Mouse (Mus musculus) frontal cortex, postnatal 36 days (tissue): ENCODE measurements around the gene Pxn.

ENCODE experiments used
- DNase-seq, 2 experiments: peaks; one replicate each; pipeline ENCODE4 v3.0.0; 2022; ENCODE audit warnings: low spot score in 2 of 2

Gene Pxn

DNA sequence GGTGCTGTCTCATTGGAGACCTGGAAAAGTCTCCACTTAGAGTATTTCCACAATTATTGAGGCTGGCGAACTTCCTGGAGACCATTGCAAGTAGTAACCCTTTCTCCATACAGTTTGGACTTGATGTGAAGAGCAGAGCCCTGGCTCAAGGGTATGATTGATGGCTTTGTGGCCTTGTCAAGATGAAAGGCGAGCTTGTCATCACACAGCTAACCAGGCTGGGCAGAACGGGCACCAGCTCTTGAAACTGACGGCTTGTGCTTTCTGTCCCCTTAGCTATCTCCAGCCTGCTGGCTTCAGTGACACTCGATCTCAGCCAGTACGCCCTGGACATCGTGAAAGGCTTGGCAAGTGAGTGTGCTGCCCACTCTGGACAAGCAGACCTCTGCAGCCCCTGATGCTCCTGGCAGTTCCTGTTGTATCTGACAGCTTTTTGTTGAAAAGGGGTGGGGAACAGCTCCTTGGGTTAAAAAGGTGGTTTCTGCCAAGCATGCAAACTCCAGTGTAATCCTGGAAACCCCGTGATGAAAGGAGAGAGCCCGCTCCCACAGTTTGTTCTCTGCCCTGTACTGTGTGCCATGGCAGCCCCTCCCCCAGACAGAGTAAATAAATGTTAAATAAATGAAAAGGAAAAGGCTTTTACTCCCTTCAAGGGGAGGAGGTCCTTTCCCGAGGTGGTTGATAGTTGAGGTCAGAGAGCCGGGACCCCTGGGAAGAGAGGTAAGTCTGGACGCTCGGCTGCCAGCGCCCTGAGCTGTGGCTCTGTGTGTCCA is 73.9 kb downstream of the Pxn start:
- DNase-seq: no peak

DNA sequence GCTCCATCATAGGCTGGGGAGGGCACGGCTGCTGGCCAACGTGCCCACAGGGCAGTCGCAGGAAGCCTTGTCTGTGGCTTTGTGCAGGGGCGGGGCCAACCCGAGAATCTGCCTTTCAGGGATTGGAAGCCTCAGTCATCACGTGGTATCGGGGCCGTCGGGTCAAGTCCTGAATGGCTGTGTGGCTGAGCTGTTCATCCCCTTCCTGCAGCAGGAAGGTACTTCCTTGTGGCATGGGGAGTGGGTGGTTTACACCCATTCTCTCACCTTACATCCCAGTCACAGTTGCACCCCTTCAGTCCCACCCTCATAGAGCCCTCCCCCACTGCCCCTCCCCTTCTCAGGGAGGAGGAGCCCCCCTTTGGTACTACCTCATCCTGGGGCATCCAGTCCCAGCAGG is 75.2 kb downstream of the Pxn start:
- DNase-seq: no peak

DNA sequence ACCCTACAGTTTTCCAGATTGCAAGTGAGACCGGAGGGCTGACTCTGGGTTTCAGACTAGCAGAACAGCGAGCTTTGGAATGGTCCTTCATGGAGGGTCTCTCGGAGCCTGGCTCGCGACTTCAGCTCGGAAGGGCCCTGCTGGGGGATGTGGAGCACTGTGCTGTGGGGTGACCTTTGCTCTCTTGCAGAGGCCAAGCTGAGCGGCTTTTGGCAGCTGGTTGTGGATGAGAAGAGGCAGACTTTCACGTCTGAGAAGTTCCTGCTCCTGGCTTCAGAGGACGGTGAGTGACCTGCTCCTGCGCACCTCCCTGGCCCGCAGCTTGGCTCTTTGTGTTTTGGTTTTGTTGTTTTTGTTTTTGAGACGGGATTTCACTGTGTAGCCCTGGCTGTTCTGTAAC is 79.1 kb downstream of the Pxn start:
- DNase-seq: no peak

DNA sequence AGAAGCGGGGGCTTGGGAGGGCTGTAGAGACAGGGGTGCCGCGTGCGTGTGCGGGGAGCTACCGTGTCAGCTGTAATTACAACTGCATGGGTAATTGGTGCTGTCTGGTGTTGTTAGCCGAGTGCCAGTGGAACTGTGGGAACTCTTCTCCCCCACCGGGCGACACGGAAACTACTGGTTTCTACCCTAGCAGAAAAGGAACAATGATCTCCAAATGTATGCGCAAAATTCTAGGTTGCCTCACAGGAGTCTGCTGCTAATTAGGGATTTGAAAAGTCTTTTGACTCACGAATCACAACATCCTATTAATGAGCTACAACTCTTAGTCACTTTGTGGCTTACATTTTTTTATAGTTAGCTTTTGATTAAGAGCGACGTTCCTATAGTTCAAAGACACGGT is 79.7 kb downstream of the Pxn start:
- DNase-seq: no peak

DNA sequence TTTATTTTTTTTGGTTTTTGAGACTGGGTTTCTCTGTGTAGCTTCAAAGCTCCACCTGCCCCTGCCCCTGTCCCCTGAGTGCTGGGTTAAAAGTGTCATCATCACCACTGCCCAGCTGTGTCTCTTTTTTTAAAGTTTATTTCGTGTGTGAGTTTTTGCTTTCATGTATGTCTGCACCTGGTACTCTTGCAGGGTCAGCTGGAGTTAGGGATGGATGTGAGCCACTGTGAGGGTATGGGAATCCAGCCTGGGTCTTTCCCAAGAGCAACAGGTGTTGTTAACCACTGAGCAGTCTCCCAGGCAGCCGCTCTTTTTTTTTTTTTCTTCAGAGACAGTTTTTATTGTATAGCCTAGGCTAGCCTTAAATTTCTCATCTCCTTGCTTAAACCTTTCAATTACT is 80.3 kb downstream of the Pxn start:
- DNase-seq: no peak

DNA sequence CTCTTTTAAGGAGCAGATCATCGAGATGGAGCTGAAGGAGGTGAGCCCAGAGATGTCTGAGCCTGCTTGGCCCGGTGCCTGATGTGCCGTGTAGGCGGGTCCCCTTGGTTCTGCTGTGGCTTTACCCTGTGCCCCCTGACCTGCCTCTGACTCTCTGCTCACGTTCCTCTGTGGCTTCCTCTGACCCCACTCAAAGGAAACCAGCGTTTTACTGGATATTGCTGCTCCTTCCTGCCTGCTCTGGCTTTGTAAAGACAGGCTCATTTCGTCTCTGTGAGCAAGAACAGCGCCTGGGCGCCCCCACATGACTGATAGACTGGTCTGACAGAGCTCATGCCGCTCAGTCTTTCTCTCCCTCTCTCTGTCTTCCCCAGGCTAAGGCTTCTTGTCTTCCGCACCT is 84.6 kb downstream of the Pxn start:
- DNase-seq: no peak

DNA sequence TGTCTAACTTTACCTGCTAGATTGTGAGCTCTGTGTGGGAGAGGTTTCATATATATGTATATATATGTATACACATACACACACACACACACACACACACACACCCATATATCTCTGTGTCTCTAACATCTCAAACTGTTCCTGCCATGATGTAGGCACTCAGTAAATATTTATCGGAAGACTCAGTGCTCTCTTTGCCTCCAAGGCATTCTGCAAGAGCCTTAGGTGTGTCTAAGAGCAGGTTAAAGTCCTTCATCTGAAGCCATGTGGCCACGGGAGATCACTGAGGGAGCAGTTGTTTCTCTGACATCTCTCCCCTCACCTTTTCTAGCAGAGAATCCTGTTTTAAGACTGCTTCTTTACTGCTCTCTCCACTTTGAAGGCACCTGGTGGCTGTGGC is 85.0 kb downstream of the Pxn start:
- no peak for DNase-seq

- DNase-seq: no peak
Measured at GRCm38 (mm10) chr5:115603561-115603960, 97.1 kb downstream of the Pxn start.
